Mouse (Mus musculus) CD4-positive, CD25-positive, alpha-beta regulatory T cell, adult 9 weeks (primary cell): Measurements from ENCODE around the gene Gm525. TPM values are rescaled to one million over a fixed set of nuclear protein-coding genes. Genes with fewer than 3 reads are reported as not detected.

Experiments used
- polyA plus RNA-seq: library from polyadenylated mRNA; unstranded; fragments of 100-300 nt; shearing (Covaris generic); gene quantifications from one replicate; pipeline ENCODE4 v1.2.1, GENCODE M21; 2017

The Gm525 gene
- not detected for polyA plus RNA-seq

DNA sequence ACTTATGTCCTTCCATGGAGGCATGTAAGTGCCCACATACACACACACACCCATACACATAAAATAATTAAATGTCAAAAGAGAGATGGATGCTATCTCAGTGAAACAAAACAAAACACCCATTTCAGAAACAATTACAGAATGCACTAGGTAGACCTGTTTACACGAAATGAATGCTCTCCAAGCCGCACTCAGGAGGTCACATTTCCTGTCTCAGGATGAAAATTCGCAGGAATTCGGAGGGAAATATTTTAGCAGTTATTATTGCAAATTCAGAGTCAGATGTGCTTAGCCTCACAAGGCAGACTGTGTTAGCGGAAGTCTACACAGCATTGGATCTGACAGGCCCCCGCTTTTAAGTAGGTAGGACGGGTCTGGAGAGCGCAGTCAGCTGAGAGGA, at the start of gene Gm525:
Gene Gm525, plus strand, starts transcription at position 301 of the 400 bp plus-strand sequence.

DNA sequence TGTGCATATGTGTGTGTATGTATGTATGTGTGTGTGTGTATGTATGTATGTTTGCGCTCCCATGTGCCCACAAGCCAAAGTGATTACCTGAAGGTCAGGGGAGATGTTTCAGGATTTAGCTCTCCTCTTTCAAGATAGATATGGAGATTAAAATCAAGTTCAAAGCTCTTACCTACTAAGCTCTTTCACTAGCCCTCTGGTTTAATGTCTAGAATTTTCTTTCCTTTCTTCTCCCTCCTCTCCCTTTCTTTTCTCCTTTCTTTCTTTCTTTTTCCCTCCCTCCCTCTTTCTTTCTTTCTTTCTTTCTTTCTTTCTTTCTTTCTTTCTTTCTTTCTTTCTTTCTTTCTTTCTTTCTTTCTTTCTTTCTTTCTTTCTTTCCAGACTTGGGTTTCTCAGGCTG, 6.9 kb upstream of the Gm525 start, which contains the start of gene Dgke:
Gene Dgke, minus strand, starts transcription at position 101 of the 400 bp plus-strand sequence.

Other genes starting within 250 kb of the Gm525 start
- gene Akap1, start 209.3 kb upstream of the Gm525 start, polyA plus RNA-seq, result 2.4 TPM
- gene Scpep1, start 118.4 kb upstream of the Gm525 start, polyA plus RNA-seq, result 16.7 TPM
- gene Elobl, start 106.9 kb upstream of the Gm525 start, polyA plus RNA-seq, result not detected
- gene Coil, start 103.6 kb upstream of the Gm525 start, polyA plus RNA-seq, result 16.5 TPM
- gene Trim25, start 74.5 kb upstream of the Gm525 start, polyA plus RNA-seq, result 54.8 TPM
- 6.2 TPM for gene Dgke, start 7.0 kb upstream of the Gm525 start, polyA plus RNA-seq
- gene Nog, start 228.5 kb downstream of the Gm525 start, polyA plus RNA-seq, result not detected